Mouse (Mus musculus) midbrain, embryonic 11.5 days (tissue): Measurements from ENCODE around the gene Pou2f2. TPM values are rescaled to one million over a fixed set of nuclear protein-coding genes. Genes with fewer than 3 reads are reported as not detected.

Experiments used
- ATAC-seq: fragments of 200-750 bp; cut with Nextera tagmentation; 2 replicates; pipeline ENCODE4 v1.8.0; 2017; ENCODE audit warnings: moderate TSS enrichment, moderate library complexity; ENCODE audit not compliant: low FRiP score
- DNase-seq: peaks from one replicate; pipeline ENCODE4 v3.0.0; 2015; ENCODE audit warnings: low spot score; ENCODE audit errors: missing footprints
- H3K27ac ChIP-seq: fragments of 300-500 bp; sonication (generic); 2 replicates; pipeline ENCODE4 v1.5.1; 2014; ENCODE audit warnings: low read depth, low read length
- H3K27me3 ChIP-seq: fragments of 300-500 bp; sonication (generic); 2 replicates; pipeline ENCODE4 v1.6.1; 2014; ENCODE audit warnings: mild to moderate bottlenecking, low read length, moderate library complexity, mixed read lengths; ENCODE audit not compliant: control insufficient read depth, insufficient read depth
- H3K36me3 ChIP-seq: fragments of 300-500 bp; sonication (generic); 2 replicates; pipeline ENCODE4 v1.6.1; 2014; ENCODE audit warnings: mild to moderate bottlenecking, low read length, moderate library complexity, mixed read lengths; ENCODE audit not compliant: control insufficient read depth, insufficient read depth
- H3K4me1 ChIP-seq: fragments of 300-500 bp; sonication (generic); 2 replicates; pipeline ENCODE4 v1.6.1; 2014; ENCODE audit warnings: low read length; ENCODE audit not compliant: control insufficient read depth, insufficient read depth
- H3K4me2 ChIP-seq: fragments of 300-500 bp; sonication (generic); 2 replicates; pipeline ENCODE4 v1.6.1; 2014; ENCODE audit warnings: mild to moderate bottlenecking, moderate library complexity
- H3K4me3 ChIP-seq: fragments of 300-500 bp; sonication (generic); 2 replicates; pipeline ENCODE4 v1.5.1; 2014; ENCODE audit warnings: low read depth, low read length
- H3K9ac ChIP-seq: fragments of 300-500 bp; sonication (generic); 2 replicates; pipeline ENCODE4 v1.6.1; 2014; ENCODE audit warnings: low read length
- H3K9me3 ChIP-seq: fragments of 300-500 bp; sonication (generic); 2 replicates; pipeline ENCODE4 v1.6.1; 2016; ENCODE audit warnings: low read length; ENCODE audit not compliant: control insufficient read depth
- WGBS: fragments of 180-500 bp; shearing (Covaris S2); extraction: QIAGEN DNeasy Blood & Tissue Kit; methylation state at CpG from one replicate; pipeline ENCODE4 v1.1.7; 2014; 5-methylcytosine and 5-hydroxymethylcytosine counted together
- polyA plus RNA-seq: library from polyadenylated mRNA; unstranded; fragments of >200 nt; fragmentation: Nextera tagmentation; extraction: Ambion mirVana; gene quantifications from 2 replicates; pipeline ENCODE4 v1.2.1, GENCODE M21; 2014

The Pou2f2 gene
- 26.6 and 31.3 TPM in 2 replicates for polyA plus RNA-seq

DNA sequence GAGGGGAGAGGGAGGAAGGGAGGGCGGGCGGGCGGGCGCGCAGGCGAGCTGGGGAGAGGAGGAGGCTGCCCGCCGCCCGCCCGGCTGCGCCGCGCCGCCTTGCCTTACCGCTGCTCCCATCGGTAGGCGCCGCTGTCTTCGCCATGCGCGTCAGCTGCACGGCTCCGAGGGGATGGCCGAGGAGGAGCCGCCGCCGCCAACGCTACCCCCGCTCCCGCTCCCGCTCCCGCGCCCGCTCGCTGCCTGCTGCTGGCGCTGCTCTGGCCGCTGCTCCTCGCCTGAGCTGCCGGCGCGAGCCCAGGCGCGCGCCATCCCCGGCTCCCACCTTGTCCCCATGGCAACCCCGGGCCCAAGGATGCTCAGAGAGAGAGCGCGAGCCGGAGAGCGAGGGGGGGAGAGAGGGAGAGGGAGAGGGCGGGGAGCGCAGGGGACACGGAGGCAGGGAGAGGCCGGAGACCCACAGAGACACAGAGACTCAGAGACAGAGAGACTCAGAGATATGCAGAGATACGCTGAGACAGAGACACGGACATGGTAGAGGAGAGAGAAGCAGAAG, at the start of gene Pou2f2:
TSS of gene Pou2f2 (minus strand) at position 121 of the 556 bp plus-strand sequence.
- WGBS: 1% methylated on average over 47 of the region's 56 CpGs
- H3K36me3 ChIP-seq: no peaks in the 10 kb centered on the region
- peak within 1 kb of the TSS; percentile 80 for H3K4me2 ChIP-seq
- peak; percentile 92 for ATAC-seq
- peak; percentile 98 for DNase-seq
- no peaks in the 10 kb centered on the region for H3K9me3 ChIP-seq
- H3K4me3 ChIP-seq: peak within 1 kb of the TSS; percentile 53
- peak within 1 kb of the TSS; percentile 91 for H3K27ac ChIP-seq
- peak within 1 kb of the TSS; percentile 85 for H3K9ac ChIP-seq
- peaks cover 40% of the 10 kb centered on the region for H3K27me3 ChIP-seq
- H3K4me1 ChIP-seq: peaks cover 36% of the 10 kb centered on the region

DNA sequence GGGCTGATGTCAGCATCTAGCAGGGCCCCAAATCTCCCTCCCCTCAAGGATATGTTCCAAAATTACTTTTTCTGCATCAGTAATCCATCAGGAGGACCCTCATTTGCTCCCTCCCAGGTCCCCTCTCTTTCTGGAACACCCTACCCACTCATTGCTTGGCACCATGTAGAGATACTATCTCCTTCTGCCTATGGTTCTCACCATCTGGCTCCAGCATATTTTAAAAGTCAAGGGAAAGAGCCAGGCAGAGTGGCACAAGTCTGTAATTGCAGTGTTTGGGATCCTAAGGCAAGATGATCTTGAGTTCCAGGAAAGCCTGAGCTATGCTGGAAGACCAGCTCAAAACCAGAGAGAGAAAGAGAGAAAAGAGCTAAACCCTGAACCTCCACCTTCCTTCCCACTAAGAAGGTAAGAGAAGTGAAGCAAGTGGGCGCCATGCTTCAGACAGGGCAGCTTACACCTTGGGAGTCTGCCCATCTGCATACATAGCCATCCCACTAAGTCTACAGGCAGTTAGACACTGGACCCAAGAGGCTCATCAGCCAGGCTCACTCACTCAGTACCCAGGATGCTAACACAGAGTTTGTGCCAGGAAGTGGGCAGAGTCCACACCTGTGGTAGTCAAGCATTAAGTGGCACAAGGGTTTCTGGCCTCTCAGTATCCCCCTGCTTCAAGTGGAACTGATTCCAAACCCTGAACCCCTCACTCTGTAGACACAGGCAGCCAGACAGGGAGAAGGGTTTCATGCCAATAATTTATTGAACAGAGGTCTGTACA, 48.2 kb upstream of the Pou2f2 start:
- ATAC-seq: no peak
- 96% methylated on average over 1 of the region's 1 CpGs for WGBS
- no peaks in the 10 kb centered on the region for H3K9me3 ChIP-seq
- H3K27me3 ChIP-seq: no peaks in the 10 kb centered on the region
- peak; percentile 65 for DNase-seq
- no peak overlapping the region for H3K4me2 ChIP-seq
- H3K4me1 ChIP-seq: no peaks in the 10 kb centered on the region
- no peak overlapping the region for H3K27ac ChIP-seq
- H3K9ac ChIP-seq: no peak overlapping the region
- H3K36me3 ChIP-seq: peaks cover 41% of the 10 kb centered on the region
- no peak overlapping the region for H3K4me3 ChIP-seq

DNA sequence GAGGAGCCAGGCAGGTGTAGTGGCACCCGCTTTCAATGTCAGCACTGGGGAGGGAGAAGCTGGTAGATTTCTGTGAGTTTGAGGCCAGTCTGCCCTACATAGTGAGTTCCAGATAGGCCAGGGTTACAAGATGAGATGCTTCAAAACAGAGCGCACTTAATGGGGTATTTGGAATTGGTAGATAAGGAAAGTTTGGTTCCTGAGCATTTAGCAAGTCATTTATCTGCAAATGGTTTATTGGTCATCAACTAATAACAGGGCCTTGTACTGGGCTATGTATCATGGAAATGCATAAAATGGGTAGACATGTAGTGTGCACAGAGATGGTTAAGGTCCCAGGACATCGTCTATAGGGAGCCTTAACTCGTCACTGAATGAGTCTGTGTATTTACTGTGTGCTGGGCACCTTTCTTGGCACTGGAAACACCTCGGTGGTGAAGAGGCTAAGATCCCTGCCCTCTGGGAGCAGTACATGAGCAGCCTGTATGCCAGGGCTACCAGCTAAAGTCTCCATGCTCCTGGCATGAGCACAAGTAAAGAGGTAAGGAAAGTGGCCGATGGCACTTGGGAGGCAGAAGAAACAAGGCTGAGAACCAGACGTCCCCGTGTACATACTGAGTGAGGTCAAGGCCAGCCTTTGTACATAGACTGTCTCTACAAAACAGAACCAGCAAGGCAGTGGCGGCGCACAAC, 42.9 kb upstream of the Pou2f2 start:
- peaks cover 21% of the 10 kb centered on the region for H3K4me1 ChIP-seq
- H3K27me3 ChIP-seq: no peaks in the 10 kb centered on the region
- H3K4me3 ChIP-seq: peak overlapping the region; percentile 64
- no peak overlapping the region for H3K9ac ChIP-seq
- no peak for ATAC-seq
- WGBS: 89% methylated on average over 10 of the region's 10 CpGs
- peaks cover 17% of the 10 kb centered on the region; the same call in 1 of the 2 replicates for H3K36me3 ChIP-seq
- peak; percentile 75 for DNase-seq
- no peaks in the 10 kb centered on the region for H3K9me3 ChIP-seq
- H3K4me2 ChIP-seq: peak overlapping the region; percentile 97
- H3K27ac ChIP-seq: no peak overlapping the region

DNA sequence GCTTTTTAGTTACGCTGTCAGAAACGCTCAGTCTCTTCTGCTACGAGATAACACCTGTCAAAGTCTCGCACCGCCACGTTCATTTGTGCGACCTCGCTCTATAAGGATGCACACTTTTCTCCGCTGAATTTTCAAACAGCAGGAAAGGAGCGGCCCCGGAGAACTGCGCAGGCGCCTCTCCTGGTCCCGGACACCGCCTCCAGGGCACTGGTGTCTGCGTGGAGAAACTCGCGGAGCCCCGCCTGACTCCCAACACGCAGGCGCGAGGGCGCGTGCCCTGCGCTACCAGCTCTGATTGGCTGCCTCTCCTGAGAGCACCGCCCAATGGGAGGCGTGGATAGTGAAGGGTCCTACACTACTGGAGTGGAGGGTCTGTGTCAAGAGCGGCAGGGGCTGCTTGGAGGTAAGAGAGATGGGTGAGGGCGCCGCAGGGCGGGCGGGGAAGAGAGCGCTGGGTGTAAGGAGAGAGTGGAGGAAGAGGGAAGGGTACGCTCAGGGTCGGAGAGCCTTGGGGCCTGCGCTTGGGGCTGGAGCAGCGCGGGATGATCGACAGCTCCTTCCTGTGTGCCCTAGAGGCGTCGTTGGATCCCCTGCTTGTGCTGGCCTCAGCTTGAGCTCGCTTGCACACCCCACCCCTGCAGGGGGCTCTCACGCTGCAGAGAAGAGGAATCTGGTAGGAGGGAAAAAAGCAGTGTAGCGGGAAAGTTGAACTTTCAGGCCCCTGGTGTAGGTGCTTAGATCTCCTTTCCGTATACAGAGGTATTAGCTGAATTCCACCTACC, 41.8 kb upstream of the Pou2f2 start, which contains the start of gene Zfp526:
TSS of gene Zfp526 (plus strand) at position 324 of the 782 bp plus-strand sequence.
- Histone ChIP-seq H3K27ac (peak within 1 kb of the TSS; percentile 67), H3K27me3 (no peaks in the 10 kb centered on the region), H3K4me2 (peak within 1 kb of the TSS; percentile 97), H3K9ac (peak within 1 kb of the TSS; percentile 81), H3K36me3 (peaks cover 11% of the 10 kb centered on the region; the same call in 1 of the 2 replicates), H3K4me1 (peaks cover 21% of the 10 kb centered on the region), H3K9me3 (no peaks in the 10 kb centered on the region), H3K4me3 (peak within 1 kb of the TSS; percentile 64)
- under 1% methylated on average over 44 of the region's 45 CpGs for WGBS
- DNase-seq (peak; percentile 99), ATAC-seq (peak; percentile 95)

DNA sequence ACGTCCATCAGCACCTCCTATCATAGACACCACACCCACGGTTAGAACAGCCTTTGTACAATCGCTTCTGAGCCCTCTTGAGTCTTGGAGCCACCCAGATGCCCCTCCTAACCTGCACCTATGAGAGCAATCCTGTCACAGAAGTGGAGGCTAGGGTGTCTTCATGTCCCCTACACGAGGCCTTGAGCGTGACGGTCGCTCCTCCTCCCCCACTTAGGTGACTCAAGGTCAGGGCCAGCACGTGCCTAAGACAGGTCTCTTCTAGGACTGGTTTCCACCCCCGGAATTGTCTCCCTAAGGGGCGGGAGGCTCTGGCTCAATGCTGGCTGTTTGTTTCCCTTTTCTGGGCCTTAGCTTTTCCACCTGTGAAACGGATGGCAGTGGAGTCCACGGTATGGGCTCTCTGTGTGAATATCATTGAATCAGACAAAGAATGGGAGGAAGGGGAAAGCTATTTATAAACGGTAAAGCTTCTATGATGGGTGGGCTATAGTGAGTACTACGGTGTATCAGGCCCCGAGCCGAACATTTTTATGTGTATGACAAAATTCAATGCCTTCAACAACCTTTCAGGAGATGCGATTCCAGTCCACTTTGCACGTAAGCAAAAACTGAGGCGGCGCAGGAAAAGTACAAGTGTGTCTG, 41.1 kb upstream of the Pou2f2 start, which contains the start of gene Dedd2:
TSS of gene Dedd2 (minus strand) at position 159 of the 645 bp plus-strand sequence.
- peaks cover 21% of the 10 kb centered on the region for H3K4me1 ChIP-seq
- H3K9me3 ChIP-seq: no peaks in the 10 kb centered on the region
- DNase-seq (peak; percentile 90), ATAC-seq (no peak)
- 10% methylated on average over 20 of the region's 20 CpGs for WGBS
- H3K36me3 ChIP-seq: peaks cover 7% of the 10 kb centered on the region; the same call in 1 of the 2 replicates
- H3K27me3 ChIP-seq: no peaks in the 10 kb centered on the region
- H3K4me2 ChIP-seq: peak within 1 kb of the TSS; percentile 97
- H3K9ac ChIP-seq: peak within 1 kb of the TSS; percentile 81
- H3K27ac ChIP-seq: peak within 1 kb of the TSS; percentile 67
- peak within 1 kb of the TSS; percentile 64 for H3K4me3 ChIP-seq

DNA sequence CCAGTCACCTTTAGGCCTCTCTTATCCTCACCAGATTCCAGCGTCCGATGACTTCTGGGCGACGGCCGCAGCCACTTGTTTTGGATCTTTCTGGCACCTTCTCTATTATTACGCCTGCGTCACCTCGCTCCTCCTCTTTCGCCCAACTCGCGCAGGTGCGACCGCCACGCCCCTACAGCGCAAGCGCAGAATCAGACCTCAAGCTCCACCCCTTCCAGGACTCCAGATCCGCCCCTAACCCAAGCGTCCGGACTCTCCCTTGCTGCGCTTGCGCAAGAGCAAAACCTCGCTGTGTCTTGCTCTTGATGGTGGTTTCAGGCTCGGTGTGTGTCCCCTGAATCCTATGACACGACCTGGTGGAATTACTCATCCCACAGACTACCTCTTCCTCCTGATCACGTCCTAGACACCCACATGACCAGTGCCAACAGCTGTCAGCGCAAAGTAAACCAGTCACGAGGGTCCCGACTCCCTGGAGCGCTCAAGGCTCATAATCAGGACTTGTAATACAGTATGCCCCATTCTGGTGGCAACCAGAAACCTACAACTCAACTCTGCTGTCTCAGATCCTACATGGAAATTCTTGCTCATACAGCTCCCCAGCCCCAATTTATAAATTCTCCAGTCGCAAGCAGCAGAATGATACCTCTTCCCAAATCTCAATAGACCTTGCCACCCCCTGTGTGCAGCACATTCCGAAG, 40.4 kb upstream of the Pou2f2 start:
- Histone ChIP-seq H3K27ac (no peak overlapping the region), H3K9me3 (no peaks in the 10 kb centered on the region), H3K36me3 (0 out of 2 replicates have a peak, but pooled peaks cover 2% of the 10 kb centered on the region), H3K9ac (peak overlapping the region; percentile 81; the same call in 1 of the 2 replicates), H3K4me1 (peaks cover 21% of the 10 kb centered on the region), H3K4me3 (peak overlapping the region; percentile 51), H3K27me3 (no peaks in the 10 kb centered on the region), H3K4me2 (peak overlapping the region; percentile 97)
- DNase-seq (peak; percentile 99), ATAC-seq (peak; percentile 75)
- WGBS: 5% methylated on average over 31 of the region's 31 CpGs

DNA sequence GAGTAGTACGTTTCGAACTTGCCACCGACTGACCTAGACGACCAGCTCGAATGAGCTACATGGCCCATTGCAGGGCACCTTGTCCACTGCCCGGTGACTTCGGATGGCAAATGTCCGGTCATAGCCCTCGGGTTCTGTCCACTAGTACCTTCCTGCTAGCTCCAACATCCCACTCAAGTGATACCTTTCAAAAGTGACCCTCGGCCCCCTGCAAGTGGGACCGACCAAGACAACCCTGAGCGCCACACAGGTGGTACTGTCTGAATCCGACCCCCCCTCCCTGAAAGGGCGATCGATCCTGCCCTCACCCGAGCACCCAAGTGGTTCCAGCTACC, 39.9 kb upstream of the Pou2f2 start:
- DNase-seq: peak; percentile 98
- peak overlapping the region; percentile 81; the same call in 1 of the 2 replicates for H3K9ac ChIP-seq
- peak overlapping the region; percentile 74; the same call in 1 of the 2 replicates for H3K27ac ChIP-seq
- peak overlapping the region; percentile 51 for H3K4me3 ChIP-seq
- H3K4me1 ChIP-seq: peaks cover 21% of the 10 kb centered on the region
- peak overlapping the region; percentile 97 for H3K4me2 ChIP-seq
- 0 out of 2 replicates have a peak, but pooled peaks cover 2% of the 10 kb centered on the region for H3K36me3 ChIP-seq
- H3K9me3 ChIP-seq: no peaks in the 10 kb centered on the region
- ATAC-seq: peak; percentile 34; the same call in 1 of the 2 replicates
- no peaks in the 10 kb centered on the region for H3K27me3 ChIP-seq
- WGBS: 1% methylated on average over 16 of the region's 16 CpGs
